Mouse (Mus musculus): ENCODE measurements around the gene Clpx. TPM values are rescaled to one million over a fixed set of nuclear protein-coding genes. Genes with fewer than 3 reads are reported as not detected.
"Not testable (repeated sequence)": the region's sequence is repeated elsewhere in the genome, so short reads cannot be mapped to it uniquely, and the experiment has no call there.

The Clpx gene
- total RNA-seq, 2 experiments from 2014 or later = 76.3 to 83.4 TPM

DNA sequence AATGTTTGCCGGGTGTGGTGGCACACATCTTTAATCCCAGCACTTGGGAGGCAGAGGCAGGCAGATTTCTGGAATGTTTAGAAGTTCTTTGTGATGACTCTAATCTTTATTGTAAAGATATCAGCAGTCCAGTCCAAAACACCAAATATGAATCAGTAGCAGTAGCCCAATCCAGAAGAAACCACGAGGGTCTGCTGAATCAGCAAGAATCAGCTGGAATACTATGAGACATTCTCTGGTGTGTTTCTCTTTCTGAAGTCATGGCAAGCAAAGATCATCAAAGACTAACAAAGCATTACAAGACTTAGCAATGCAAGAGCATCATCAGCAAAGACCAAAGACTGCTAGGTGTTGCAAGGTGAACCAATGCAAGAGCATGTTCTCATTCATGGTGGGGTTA lies 46.4 kb downstream of the Clpx start:
- DNase-seq = no peak
- intact Hi-C loops (cut with DNase I) = no loop called here

- intact Hi-C loops (cut with DNase I) = not testable (repeated sequence)
- peak in 1 of 2 experiments; percentile 11 for DNase-seq
These were observed 51.4 kb downstream of the Clpx start for GRCm38 (mm10) chr9:65345439-65345838.

GRCm38 (mm10) chr9:65345854-65346475 lies 51.9 kb downstream of the Clpx start, which contains the start of gene Pdcd7:
TSS of gene Pdcd7 (plus strand) at chr9:65346104.
- intact Hi-C loops (cut with DNase I) = no loop called here
- DNase-seq = peak; percentile 97 to 99

DNA sequence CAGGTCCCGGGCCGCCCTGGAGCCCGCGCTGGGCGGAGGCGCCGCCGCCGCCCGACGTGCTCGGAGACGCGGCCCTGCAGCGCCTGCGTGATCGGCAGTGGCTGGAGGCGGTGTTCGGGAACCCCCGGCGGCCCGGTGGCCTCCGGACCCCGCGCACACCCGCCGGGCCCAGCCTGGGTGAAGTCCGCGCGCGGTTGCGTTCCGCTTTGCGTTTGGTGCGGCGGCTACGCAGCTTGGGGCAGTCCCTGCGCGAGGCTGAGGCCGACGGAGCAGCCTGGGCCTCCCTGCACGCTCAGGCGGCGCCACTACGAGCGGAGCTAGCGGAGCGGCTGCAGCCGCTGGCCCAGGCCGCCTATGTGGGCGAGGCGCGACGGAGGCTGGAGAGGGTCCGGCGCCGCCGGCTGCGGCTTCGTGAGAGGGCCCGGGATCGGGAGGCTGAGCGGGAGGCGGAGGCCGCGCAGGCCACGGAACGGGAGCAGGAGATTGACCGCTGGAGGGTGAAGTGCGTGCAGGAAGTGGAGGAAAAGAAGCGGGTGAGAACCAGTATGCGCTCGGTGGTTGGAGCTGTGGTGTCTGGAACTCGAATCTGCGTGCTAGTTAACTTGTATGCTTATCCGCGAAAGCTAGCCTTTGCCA lies 52.5 kb downstream of the Clpx start:
- peak; percentile 59 to 67 for DNase-seq
- intact Hi-C loops (cut with DNase I) = no loop called here

GRCm38 (mm10) chr9:65347112-65347850 lies 53.2 kb downstream of the Clpx start:
- intact Hi-C loops (cut with DNase I) = no loop called here
- DNase-seq = peak; percentile 17 to 23

GRCm38 (mm10) chr9:65353251-65353650 lies 59.2 kb downstream of the Clpx start:
- intact Hi-C loops (cut with DNase I) = no loop called here
- DNase-seq = no peak

DNA sequence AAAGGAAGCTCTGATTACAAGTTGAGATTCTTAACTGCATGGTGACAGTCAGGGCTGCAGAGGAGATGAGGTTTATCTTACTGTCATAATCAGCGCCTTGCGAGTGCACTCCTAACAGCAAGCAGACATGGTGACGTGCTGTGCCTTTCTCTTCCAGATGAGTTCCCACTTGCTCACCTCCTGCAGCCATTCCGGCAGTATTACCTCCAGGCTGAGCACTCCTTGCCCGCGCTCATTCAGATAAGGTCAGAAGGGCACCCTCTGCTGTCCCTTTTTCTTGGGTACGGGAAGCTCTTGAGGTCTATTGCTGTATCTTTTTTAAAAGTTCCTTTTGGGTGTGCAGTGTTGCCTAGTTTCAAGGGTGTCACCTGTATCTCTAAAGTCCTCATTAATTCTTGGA lies 62.5 kb downstream of the Clpx start:
- no peak for DNase-seq
- intact Hi-C loops (cut with DNase I) = no loop called here

DNA sequence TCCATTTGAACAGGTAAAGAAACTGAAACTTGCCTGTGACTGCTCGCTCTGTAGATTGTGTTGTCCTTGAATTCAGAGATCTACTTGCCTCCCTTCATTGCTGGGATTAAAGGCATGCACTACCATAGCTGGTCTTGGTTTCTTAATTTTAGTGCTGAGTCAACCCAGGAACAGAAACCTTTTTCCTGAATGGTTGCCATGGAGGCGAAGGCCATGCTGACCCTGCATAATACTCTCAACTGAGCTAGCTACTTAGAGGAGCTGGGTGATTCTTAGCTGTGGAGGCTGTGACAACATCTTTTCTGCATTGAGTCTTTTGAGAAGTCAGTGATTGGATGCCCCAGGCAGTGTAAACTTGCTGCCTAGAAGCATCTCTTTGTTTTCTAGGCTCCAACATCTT lies 62.9 kb downstream of the Clpx start:
- intact Hi-C loops (cut with DNase I) = no loop called here

DNA sequence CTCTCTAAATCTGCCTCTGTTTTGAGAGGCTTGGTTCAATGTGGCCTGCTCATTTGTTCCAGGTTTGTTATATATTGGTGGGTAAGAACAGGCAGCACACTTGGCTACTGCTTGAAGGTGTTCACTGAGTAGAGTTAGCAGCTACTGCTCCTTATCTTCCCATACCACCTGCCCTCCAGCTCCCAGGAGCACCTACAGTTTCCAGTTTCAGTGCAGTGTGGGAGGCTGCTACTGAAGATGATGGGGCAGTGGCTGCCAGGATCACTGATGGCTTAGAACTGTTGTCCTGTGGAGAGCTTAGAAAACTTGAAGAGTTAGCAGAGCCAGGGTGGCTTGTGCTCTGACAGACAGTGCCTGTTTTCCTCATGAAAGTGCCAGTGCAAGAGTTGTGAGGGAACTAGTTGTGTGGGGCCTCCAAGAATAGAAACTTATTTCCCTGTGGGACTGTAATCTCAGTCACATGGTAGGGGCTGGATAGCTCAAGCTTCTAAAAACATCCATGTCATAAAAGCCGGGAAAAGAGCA lies 65.0 kb downstream of the Clpx start:
- peak; percentile 28 to 32 for DNase-seq
- intact Hi-C loops (cut with DNase I) = no loop called here

More for the DNA sequence above, 62.9 kb downstream of the Clpx start:
- DNase-seq = no peak

- no peak for DNase-seq
- intact Hi-C loops (cut with DNase I) = no loop called here
These were observed 66.8 kb downstream of the Clpx start, which contains the start of gene Ubap1l for GRCm38 (mm10) chr9:65360641-65361448. TSS of gene Ubap1l (plus strand) at chr9:65361041.

DNA sequence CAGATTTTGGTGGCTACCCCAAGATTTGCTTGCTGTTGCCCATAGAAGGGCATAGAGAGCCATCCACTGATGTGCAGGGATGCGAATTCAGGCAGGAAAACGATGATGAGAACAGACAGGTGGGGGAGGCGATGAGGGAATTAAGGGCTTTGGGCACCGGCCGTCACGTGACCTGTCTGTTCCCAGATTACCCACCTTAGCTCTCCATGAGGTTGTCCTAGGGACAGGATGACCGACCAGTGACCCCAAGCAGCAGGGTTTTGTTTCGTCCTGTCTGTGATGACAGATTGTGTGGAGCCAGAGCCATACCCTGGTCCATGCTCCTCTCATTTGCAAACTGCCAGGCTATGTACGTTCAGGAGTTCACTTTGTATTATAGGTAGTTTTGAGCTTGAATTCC lies 69.6 kb downstream of the Clpx start:
- intact Hi-C loops (cut with DNase I) = no loop called here
- no peak for DNase-seq

DNA sequence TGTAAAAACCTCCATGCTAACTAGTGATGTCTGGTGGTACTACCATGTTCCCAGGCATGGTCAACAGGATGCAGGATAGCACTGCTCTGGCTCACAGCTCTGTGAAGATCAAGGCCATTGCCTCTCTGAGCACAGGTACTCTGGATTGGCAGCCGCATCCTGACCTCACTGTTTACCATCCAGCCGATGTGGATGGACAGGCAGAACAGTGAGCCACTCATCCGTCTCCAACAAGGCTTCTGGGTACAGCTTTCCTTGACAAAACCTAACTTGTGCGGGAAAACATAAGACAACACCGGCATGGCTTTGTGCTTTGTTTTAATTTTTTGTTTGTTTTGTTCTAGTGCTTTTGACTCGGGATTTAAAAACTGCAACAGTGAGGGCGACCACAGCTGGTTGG lies 71.7 kb downstream of the Clpx start:
- no peak for DNase-seq
- intact Hi-C loops (cut with DNase I) = no loop called here

GRCm38 (mm10) chr9:65371756-65372155 lies 77.7 kb downstream of the Clpx start:
- no peak for DNase-seq
- intact Hi-C loops (cut with DNase I) = loop anchor here (2.0 kb wide), 1 partner anchor 61 kb away; no protein-coding TSS in a partner anchor

DNA sequence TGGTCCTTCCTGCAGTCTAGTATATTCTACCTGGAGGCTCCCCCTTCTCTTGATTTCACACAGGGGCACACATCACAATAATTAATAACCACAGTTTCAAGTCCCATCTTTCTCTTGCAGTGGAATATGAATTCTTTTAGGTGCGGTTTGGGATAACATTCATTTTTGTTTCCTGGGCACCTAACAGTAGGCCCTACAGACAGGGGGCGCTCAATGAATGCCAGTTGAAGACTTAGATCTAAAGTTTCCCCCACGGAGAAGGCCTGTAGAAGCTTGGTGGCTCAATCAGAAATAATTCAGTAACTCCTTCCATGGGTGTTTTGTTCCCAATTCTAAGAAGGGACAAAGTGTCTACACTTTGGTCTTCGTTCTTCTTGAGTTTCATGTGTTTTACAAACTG lies 78.4 kb downstream of the Clpx start:
- intact Hi-C loops (cut with DNase I) = loop anchor here (2.0 kb wide), 1 partner anchor 60 kb away; no protein-coding TSS in a partner anchor
- peak in 1 of 2 experiments; percentile 68 for DNase-seq

GRCm38 (mm10) chr9:65374468-65375162 lies 80.6 kb downstream of the Clpx start:
- DNase-seq = peak; percentile 59 to 60
- intact Hi-C loops (cut with DNase I) = no loop called here

DNA sequence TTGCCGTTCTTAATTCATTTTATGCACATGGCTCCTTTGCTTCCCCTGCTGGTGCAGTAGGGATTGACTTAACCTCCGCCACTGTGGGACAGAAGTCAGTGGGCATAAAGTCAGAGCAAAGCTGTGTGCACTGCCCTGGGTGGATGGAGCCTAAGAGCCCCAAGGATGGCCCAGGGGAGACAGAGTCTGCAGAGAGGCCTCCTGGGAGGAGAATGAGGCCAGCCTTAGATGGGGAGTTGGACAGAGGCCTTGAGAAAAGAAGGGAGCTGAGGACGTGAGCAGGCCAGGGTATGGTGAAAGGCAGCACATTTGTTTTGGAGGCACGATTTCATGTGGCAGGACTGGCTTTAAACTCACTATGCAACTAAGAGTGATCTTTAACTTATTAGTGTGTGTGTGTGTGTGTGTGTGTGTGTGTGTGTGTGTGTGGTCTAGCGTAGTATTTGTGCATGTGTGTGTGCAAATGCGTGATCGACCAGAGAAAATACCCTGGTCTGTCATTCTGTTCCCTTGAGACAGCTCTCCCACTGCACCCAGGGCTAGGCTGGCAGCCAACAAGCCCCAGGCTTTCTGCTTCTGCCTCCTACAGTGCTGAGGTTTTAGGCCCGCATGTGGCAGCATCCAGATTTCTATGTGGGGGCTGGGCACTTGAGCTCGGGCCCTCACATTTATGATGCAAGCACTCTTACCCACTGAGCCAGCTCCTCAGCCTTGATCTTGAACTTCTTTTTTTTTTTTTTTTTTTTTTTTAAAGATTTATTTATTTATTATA lies 81.3 kb downstream of the Clpx start:
- intact Hi-C loops (cut with DNase I) = no loop called here
- DNase-seq = no peak

Measured in heart, postnatal 10 days (tissue).